Mouse (Mus musculus) Patski (cell line): ENCODE data around the gene Ptprk. TPM values are rescaled to one million over a fixed set of nuclear protein-coding genes. Genes with fewer than 3 reads are reported as not detected.

Experiments used
- ATAC-seq: fragments of 100-300 bp; one replicate; pipeline ENCODE4 v1.8.0; 2021
- CTCF ChIA-PET: fragments of 350-600 bp; sonication (Branson Sonifier 250); formaldehyde crosslinking; loops from one replicate; lab custom pipeline; 2022; ENCODE audit warnings: inconsistent platforms; lab: Charles Lee
- POLR2A ChIA-PET: fragments of 350-600 bp; sonication (Branson Sonifier 250); formaldehyde crosslinking; loops from one replicate; lab custom pipeline; 2022; ENCODE audit warnings: antibody characterized with exemption, inconsistent platforms; lab: Charles Lee
- DNase-seq: peaks from one replicate; pipeline ENCODE4 v3.0.0-alpha.2; 2011; ENCODE audit warnings: low read depth, low spot score
- H3K27me3 ChIP-seq: fragments of 371-371 bp; one replicate; pipeline ENCODE4 v1.5.1; 2021
- CTCF ChIP-seq: fragments of 100-300 bp; IDR thresholded peaks from one replicate; pipeline ENCODE4 v1.5.1; 2021
- in situ Hi-C: fragments of 300-500 bp; cut with MboI; formaldehyde crosslinking; loops from 3 replicates; pipeline ENCODE4 v1.11.1; 2018; ENCODE audit warnings: low pct_unique_long_range_greater_than_20kb, mixed read lengths
- polyA plus RNA-seq: library from polyadenylated mRNA; unstranded; gene quantifications from one replicate; pipeline ENCODE4 v1.2.3, GENCODE M21; 2021

Gene Ptprk
- polyA plus RNA-seq, 1 experiment from 2014 or later: 88.2 TPM

DNA sequence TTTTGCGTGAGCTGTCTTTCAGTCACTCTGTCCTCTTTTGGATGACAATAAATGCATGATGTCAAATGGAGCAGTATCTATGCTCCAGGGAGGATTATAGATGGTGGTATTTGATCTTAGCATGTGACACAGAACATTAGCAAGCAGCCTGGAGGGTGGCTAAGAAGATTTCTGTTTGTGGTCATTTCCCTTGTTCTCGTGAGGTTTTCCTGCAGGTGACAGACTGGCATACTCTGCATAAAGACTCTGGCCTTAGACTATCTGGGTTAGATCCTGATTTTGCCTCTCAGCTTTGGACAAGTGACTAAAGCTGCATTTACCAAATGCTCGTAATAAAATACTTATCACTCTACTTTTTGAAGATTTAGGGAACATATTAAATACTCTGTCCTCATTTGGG lies 423.9 kb downstream of the Ptprk start:
- no peaks in the 10 kb centered on the region for H3K27me3 ChIP-seq
- ChIA-PET CTCF (no interaction called here), POLR2A (no interaction called here)
- ATAC-seq (no peak), DNase-seq (no peak)
- no peak for TF ChIP-seq CTCF
- in situ Hi-C loops: no loop called here

DNA sequence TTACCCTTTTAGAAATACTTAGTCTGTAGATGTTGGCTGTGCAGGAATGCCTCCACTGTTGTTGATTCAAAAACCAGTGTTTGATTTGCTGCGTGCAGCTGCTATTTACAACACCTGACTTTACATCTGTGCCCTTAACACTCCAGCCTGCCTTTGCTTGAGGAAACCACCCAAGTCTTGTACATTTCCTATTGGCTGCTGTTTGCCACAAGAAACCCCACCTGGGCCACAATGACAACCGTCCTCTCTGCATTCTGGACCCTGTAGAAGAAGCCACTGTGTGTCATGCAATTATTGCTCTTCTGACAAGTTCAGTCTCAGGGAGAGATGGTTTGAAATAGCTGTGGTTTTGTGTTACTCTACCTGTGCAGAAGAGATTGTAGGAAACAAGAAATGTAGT lies 439.0 kb downstream of the Ptprk start:
- ATAC-seq (no peak), DNase-seq (no peak)
- in situ Hi-C loops: no loop called here
- H3K27me3 ChIP-seq: no peaks in the 10 kb centered on the region
- ChIA-PET CTCF (no interaction called here), POLR2A (no interaction called here)
- no peak for TF ChIP-seq CTCF

- POLR2A ChIA-PET: interaction anchor here (0.6 kb wide), 1 partner anchor 1592 kb away, joined by 3 read pairs; no protein-coding TSS in a partner anchor
- H3K27me3 ChIP-seq: no peaks in the 10 kb centered on the region
- TF ChIP-seq CTCF: no peak
- ATAC-seq: no peak
- DNase-seq: no peak
- CTCF ChIA-PET: no interaction called here
- in situ Hi-C loops: no loop called here
Measured at GRCm38 (mm10) chr10:28516147-28516546, 441.5 kb downstream of the Ptprk start.

GRCm38 (mm10) chr10:28518297-28518696 lies 443.7 kb downstream of the Ptprk start:
- in situ Hi-C loops: no loop called here
- no peaks in the 10 kb centered on the region for H3K27me3 ChIP-seq
- TF ChIP-seq CTCF: no peak
- DNase-seq (no peak), ATAC-seq (no peak)
- CTCF ChIA-PET: interaction anchor here (0.8 to 1.1 kb wide), 2 partner anchors 18 to 25 kb away, joined by 3 to 4 read pairs; no protein-coding TSS in a partner anchor
- POLR2A ChIA-PET: interaction anchor here (0.6 kb wide), 1 partner anchor 462 kb away, joined by 5 read pairs; no protein-coding TSS in a partner anchor

- in situ Hi-C loops: no loop called here
- no peak for TF ChIP-seq CTCF
- CTCF ChIA-PET: no interaction called here
- ATAC-seq: no peak
- POLR2A ChIA-PET: no interaction called here
- no peaks in the 10 kb centered on the region for H3K27me3 ChIP-seq
- no peak for DNase-seq
Measured at GRCm38 (mm10) chr10:28519861-28520260, 445.2 kb downstream of the Ptprk start.

DNA sequence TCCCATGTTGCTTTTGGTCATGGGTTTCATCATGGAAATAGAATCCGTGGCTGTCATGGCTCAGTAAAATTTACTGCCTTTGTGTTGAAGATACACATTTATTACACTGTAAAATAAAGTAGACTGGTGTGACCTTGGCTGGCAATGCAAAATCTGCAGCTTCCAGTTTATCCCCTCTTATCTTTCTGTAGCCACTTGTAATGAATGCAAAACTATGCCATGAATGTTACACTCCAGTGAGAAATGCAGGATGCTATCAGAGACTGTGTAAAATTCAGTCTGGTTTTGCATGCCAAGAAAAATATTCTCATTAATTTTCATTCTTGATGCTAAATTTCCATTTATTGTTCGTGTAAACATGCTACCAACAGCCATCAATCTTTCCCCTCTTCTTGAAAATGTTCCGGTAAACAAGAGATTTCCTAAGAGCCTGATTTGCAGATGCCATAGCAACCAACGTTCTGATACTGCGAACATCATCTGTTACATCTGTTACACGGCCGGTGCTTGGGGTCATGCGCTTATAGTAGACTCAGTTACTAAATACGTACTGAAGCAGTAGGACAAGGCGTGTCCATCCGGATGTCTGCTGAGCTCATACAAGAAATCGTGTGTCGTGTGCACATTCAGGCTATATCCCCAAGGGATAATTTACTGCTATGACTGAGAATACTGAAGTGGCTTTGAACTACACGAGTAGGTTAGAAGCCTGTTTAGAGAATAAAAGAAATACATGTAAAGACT lies 449.5 kb downstream of the Ptprk start:
- peak; percentile 20 for DNase-seq
- no peak for TF ChIP-seq CTCF
- in situ Hi-C loops: no loop called here
- H3K27me3 ChIP-seq: no peaks in the 10 kb centered on the region
- peak; percentile 62 for ATAC-seq
- ChIA-PET POLR2A (no interaction called here), CTCF (no interaction called here)

- TF ChIP-seq CTCF: no peak
- ATAC-seq (no peak), DNase-seq (no peak)
- ChIA-PET CTCF (interaction anchor here (1.3 kb wide), 1 partner anchor 15 kb away, joined by 4 read pairs; no protein-coding TSS in a partner anchor), POLR2A (no interaction called here)
- in situ Hi-C loops: no loop called here
- H3K27me3 ChIP-seq: no peaks in the 10 kb centered on the region
Measured at GRCm38 (mm10) chr10:28540595-28540994, 466.0 kb downstream of the Ptprk start.

DNA sequence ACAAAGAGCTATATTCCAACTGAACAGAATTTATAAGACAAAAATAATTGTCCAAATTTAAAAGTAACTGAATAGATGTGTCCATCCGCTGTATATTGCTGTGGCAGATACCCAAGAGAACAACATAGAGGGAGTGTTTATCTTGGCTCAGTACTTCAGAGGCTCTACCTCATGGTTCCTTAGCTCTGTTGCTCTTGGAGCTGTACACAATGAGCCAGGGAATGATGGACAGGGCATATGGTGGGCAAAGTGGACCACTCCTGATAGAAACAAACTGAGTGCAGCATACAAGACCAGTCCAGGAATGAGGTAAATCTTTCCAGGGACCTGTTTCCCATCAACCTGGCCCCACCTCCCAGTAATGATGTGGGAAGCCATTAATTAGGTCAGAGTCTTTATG lies 468.1 kb downstream of the Ptprk start:
- POLR2A ChIA-PET: no interaction called here
- CTCF ChIA-PET: interaction anchor here (0.5 to 1.9 kb wide), 3 partner anchors 9 to 42 kb away, joined by 3 to 6 read pairs (median 6); no protein-coding TSS in a partner anchor
- ATAC-seq (no peak), DNase-seq (no peak)
- TF ChIP-seq CTCF: no peak
- no peaks in the 10 kb centered on the region for H3K27me3 ChIP-seq
- in situ Hi-C loops: no loop called here

GRCm38 (mm10) chr10:28550549-28550948 lies 475.9 kb downstream of the Ptprk start:
- in situ Hi-C loops: no loop called here
- H3K27me3 ChIP-seq: no peaks in the 10 kb centered on the region
- ChIA-PET POLR2A (interaction anchor here (0.5 kb wide), 1 partner anchor 24 kb away, joined by 5 read pairs; no protein-coding TSS in a partner anchor), CTCF (no interaction called here)
- DNase-seq (no peak), ATAC-seq (no peak)
- no peak for TF ChIP-seq CTCF

DNA sequence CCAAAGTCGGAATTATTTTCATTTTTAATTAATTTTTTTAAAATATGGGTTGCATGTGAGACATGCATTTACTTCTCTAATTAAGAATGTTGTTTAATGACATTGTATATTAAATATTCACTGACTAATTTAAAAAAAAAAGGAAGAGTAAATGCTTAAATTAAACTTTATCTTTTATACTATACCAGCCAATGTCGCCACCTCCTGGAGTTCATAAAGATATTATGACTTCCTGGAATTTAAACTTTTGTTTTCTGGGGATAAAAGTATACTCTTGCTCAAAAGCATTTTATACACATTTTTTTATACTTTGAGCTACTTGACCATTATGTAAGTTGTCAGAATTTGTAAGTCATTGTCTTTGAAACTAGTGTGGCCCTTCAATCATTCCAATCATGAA lies 477.4 kb downstream of the Ptprk start:
- ATAC-seq: no peak
- ChIA-PET POLR2A (no interaction called here), CTCF (no interaction called here)
- TF ChIP-seq CTCF: no peak
- in situ Hi-C loops: no loop called here
- DNase-seq: no peak
- H3K27me3 ChIP-seq: no peaks in the 10 kb centered on the region

GRCm38 (mm10) chr10:28564110-28564674 lies 489.6 kb downstream of the Ptprk start:
- CTCF ChIA-PET: no interaction called here
- in situ Hi-C loops: no loop called here
- H3K27me3 ChIP-seq: no peaks in the 10 kb centered on the region
- no peak for TF ChIP-seq CTCF
- ATAC-seq (no peak), DNase-seq (no peak)
- POLR2A ChIA-PET: no interaction called here
